Mouse (Mus musculus) G1E-ER4 (cell line): ENCODE data around the gene Tdp1. TPM values are rescaled to one million over a fixed set of nuclear protein-coding genes. Genes with fewer than 3 reads are reported as not detected.

Source experiments
- GATA1 ChIP-seq: IDR thresholded peaks from one replicate; pipeline ENCODE4 v1.8.0; 2012; ENCODE audit warnings: low read length, inconsistent platforms
- polyA plus RNA-seq: library from polyadenylated mRNA; stranded (reverse); fragments of >175 nt; gene quantifications from 2 replicates; pipeline ENCODE4 v1.2.3, GENCODE M21; 2012

Gene Tdp1
- polyA plus RNA-seq, 1 experiment: 17.4 TPM

DNA sequence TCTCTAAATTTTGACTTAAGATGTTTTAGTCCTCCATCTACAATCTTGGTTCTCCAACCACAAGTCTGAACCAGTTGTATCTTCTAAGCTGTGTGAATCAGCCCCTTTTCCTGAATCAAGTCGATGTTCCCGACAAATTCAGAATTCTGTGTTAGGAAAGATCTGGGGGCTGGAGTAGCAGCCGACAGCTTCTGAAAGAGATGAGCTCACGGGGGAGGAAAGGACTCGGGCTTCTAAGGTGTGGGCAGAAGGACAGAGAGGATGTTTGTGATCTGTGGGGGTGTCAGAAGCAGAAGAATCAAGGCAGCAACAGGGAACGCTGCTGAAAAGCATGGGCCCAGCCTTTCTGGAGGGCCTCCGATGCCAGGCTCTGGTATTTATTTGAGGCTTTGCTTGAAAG, 44.0 kb downstream of the Tdp1 start:
- TF ChIP-seq GATA1: no peak

DNA sequence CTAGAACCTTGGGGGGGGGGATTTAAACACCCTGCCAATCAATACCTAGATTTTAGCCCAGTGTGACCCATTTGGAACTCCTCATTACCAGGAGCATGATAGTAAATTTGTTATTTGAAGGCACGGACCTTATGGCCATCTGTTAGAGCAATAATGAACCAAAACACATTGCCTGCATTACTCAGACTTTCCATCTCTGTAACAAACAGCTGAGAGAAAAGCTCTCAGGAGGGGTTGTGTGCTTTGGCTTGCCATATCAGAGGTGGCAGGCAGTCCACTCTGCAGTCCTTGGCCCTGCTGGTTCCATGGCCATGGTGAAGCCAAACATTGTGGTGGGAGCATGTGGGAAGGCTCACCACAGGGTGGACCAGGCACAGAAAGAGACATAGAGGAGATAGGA, 44.8 kb downstream of the Tdp1 start:
- TF ChIP-seq GATA1: no peak

DNA sequence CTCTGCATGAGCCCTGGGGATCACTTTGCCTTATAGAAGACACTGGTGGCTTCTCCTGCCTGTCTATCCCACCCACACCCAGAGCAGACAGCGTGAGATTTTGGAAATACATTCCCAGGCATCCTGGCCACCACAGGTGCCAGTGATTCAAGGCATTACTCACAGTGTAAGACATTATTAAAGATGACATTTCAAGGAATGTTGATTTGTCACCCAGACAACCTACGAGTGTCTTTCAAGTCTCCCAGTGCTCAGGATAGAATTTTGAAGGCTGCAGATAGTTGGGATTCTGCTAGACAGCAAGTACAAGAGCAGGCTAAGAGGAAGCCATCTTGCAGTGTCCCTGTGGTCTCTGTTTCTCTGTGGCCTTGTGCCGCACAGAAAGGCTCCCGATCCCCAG, 47.9 kb downstream of the Tdp1 start:
- TF ChIP-seq GATA1: no peak

DNA sequence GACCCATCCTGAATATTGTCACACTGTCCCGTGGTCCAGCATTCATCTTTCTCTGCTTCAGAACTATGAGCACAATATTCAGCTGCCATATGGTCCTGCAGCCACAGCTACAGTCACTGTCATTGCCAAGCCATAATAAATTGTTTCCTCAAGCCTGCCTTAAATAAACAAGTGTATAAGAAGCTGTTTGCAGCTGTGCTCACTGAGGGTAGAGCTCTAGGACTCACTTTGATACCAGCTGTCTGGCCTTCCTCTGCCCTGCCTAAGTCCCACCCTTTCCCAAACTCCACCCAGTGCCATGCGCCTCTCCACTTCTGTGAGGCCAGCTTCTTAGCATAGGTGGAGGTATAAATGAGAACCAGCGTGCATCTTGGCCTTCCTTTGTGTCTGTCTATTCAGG, 49.3 kb downstream of the Tdp1 start:
- TF ChIP-seq GATA1: no peak

DNA sequence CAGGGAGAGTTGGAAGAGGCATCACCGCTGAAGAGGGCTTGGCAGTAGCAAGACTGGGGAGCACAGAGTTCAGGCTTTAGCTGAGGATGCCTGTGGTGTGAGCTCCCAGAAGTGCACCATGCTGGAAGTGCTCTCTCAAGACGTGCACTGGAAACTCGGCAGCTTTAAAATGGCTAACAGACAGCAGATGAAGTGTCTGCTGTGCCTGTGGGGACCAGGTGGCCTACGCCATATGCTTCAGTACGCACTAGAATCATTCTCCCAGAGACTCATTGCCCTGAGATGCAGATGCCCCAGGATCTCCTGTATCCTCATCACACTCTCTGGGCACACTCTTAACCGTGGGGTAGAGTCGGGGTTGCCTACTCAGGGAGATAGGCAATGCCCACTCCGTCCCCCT, 51.1 kb downstream of the Tdp1 start:
- TF ChIP-seq GATA1: no peak

DNA sequence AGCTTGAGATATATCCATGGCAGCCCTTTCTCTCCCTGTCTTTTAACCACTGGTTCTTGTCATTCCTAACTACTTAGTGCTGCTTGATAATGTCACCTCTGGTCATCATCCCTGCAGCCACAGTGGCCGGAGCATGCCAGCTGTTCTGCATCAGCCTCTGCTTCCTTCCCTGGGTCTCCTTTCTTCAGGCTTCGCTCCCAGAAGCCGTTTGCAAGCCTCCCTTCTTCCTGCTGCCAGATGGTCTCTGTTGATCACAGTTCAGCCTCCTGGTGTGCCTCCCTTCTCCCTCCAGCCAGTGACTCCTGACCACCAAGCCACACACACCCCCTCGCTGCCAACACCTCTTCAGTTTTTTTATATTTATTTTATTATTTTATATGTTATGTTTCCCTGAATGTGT, 54.2 kb downstream of the Tdp1 start:
- no peak for TF ChIP-seq GATA1

DNA sequence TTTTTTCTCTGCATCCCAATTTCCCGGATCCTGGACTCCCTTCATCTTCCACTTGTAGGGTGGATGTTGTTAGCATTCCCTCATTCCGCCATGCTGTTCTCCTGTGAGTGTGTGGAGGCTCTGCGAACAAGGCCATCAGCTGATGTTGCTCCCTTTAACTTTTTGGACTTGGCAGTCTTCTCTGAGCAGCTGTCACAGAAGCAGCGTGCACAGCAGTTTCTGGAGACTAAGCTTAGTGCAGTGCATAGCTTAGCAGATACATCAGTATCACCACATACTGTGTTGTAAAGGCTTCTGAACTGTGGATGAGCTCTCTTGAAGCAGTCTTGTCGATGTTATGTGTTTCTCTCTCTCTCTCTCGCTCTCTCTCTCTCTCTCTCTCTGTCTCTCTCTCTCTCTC, 54.9 kb downstream of the Tdp1 start:
- TF ChIP-seq GATA1: no peak

DNA sequence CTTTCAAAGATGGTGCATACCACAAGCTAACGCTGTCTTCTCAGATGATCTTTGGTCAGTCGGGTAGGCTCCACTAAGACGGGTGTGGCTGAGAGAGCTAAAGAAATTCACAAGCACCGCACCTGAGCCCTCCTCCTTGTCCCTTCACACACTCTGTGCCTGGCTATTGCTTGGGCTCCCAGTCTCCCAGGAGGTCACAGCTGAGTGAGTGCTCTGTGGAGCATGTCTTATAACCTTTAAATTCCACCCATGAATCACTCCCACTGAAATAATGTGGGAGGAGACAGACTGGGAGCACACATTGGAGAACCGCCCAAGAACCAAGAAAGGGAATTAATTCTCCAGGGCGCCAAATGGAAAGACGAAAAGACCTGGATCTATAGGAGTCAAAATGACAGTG, 56.4 kb downstream of the Tdp1 start:
- no peak for TF ChIP-seq GATA1

DNA sequence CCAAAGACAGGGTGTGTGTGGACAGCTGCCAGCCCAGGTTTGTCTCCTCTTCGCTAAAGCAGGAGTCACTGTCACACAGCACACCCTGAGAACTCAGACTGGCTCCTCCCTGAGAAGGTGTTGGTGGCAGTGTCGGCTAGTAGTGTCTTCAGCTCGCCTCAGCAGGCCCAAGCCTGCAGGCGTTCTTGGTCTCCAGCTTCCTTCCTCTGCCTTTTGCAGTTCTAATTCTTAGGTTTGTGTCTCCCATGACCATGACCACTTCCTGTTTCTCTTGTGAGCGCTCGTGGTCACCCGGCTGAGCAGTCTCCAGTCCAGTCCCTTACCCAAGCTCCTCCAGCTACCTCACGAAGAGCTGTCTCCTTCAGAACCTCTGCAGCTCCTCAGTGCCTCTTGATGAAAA, 58.1 kb downstream of the Tdp1 start:
- no peak for TF ChIP-seq GATA1

DNA sequence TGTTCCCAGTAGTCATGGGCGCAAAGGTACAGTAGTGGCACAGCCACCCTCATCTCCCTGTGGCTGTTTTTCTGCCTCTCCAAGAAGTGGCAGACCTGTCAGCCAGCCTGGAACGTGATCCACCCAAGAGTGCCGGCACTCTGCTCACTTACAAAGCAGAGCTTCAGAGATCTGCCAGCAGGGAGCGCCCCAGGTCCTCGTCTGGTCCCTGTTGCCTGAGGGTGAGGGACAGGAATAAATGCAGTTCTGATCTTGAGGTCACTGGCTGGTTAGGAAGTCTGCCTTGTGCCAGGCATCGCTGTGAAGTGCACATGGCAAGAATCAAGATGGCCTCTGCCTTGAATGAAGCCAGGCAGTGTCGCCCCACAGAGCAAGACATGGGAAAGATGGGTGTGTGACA, 68.6 kb downstream of the Tdp1 start:
- no peak for TF ChIP-seq GATA1

DNA sequence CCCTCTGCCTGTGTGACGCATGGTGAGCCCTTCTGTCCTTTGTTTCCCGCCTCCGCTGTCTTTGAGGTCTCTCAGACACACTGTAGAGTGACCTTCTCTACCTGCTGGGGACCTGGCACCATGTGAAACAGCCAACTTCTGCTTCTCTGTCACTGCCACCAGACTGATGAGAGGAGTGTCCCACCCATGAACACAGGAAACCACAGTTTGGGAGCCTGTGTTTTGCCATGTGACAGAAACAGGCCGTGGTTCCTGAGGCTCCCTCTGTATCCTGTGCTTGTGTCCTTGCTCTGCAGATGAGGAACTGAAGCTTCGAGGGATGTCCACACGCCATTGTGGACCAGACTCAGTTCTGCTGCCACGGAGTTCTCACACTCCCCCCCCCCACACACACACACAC, 72.1 kb downstream of the Tdp1 start:
- TF ChIP-seq GATA1: no peak

DNA sequence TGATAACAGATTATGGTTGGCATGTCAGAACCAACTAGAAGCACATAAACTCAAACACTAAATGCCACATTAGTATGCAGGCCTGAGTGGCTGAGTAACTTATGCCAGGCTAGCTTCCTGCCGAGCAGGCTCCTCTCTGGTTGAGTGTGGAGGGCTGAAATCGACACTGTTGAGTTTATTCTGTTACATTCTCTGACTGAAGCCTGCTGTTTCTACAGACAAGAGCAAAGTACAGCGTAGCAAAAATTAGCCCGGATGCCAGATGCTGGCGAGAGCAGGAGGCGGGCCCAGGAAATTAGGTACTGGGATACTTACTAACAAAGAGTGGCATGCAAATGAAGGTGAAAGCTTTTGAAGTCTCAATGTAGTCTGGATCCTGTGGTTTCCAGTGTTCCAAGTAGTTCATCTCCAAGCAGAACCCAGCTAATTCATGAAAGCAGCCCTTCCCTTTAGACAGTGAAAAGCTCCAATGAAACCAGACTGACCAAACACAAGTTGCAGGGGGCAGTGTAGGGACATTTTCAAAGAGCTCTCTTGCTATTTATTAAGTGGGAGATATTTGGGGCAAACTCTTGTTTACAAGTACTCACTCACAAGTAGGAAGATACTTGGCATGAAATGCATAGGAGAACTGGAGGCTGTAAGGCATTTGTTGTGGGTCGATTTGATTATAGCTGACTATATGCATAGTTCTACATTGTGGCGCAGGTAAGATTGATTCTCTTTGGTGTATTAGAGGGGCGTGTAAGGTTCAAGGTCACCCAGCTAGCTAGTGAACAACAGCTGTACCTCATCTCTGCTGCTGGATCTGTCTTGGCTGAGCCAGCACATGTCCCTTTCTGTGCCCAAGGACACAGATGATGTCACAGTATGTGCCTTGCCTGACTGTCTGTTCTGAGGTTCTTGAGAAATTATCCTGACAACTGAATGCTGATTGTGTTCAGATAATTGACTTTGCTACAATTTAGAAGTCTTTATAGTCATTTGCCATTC, 74.0 kb downstream of the Tdp1 start:
- TF ChIP-seq GATA1: no peak

DNA sequence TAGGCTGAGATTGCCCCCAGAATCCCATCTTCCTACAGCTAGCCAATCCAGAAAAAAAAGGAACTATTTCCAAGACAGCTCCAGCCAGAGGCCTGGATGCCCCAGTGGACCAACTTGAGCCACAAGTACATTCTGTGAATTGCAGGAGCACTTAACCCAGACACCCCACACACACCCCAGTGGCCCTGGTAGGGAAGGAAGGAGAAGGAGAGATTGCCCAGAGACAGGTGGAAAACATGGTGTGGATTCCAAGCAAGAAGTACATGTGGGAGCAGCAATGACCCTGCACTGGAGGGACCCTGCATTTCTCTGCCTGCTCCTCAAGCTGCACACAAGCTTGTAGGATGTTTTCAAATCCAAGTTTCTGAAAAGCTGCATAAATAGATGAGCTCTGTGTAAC, 75.0 kb downstream of the Tdp1 start:
- no peak for TF ChIP-seq GATA1

DNA sequence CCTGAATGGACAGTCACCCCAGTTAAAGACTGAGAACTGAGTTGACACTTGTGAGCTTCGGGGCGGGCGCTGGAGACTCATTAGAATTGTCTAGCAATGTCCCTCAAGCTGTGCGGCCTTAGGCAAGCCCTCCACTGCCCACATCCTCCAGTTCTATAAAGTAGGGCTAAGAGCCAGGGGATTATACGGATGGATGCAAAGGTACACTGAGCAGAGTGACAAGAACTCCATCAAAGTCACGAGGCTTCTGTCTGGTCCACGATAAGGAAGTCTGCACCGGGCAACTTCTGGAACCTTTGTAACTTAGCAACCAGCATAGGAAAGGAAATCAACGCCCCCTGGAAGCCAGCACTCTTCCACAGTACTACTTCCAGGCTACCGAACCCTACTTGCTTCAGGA, 75.6 kb downstream of the Tdp1 start:
- TF ChIP-seq GATA1: no peak

DNA sequence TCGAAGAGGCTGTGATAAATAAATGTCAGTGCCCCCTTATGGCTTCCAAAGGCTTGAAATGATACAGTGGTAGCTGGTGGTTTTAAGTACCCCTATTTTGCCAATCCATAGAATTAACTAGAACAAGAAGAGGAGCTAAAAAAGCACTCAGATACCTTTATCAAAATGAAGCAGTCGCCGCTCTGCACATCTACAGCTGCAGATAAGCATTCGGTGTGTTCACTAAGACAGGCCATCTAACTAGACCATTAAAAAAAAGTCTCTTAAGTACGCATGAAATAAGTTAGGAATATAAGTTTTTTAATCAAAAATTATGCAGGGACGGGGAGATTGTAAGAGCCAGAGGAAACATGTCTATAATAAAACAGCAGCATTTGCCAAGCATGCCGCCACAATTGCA, 76.4 kb downstream of the Tdp1 start:
- TF ChIP-seq GATA1: no peak

DNA sequence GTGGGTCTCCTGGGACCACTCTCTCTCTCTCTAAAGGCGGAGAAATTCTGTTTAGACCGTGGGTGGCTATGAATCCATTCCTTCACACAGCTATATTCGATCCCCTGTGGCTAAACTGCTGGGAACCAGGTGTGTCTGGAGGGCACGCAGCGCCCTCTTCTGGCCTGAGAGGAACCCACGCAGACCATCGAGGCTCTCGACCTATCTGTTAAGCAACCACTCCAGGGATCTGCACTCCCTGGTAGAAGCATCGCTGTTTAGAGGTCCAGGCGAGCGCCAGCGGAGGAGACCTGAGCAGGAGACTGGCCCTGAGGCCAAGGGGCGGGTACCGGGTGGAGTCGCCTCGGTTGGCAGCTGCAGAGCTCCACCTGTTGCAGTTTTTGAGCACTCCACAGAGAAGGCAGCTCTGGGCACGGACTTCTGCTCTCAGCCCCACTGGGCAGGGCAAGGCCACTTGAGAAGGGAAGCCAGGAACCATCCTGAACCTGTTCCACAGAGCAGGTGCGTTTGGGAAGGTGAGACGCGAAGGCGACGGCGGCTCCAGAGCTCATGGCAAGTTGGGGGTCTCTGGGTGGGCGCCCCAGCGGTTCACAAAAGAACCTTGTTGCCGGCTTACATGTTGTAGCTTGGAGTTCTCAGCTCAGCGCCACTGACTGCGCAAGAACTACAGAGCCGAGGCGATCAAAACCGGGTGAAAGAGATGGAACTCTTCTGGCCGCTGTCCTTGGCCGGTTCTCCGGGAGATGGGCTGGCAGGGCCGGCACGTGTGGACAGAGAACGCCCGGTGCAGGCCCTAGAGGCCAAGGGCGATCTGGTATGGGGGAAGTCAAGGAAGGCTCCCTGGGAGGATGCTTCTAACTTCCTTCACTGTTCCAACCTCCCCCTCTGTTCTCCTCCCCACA, 80.2 kb downstream of the Tdp1 start, which contains the start of gene Kcnk13:
Gene Kcnk13, plus strand, starts transcription at position 199 of the 902 bp plus-strand sequence.
- TF ChIP-seq GATA1: no peak
